Mouse (Mus musculus): Measurements from ENCODE around the gene Ankrd35.
"Not testable (repeated sequence)": the region's sequence is repeated elsewhere in the genome, so short reads cannot be mapped to it uniquely, and the experiment has no call there.

The Ankrd35 gene

DNA sequence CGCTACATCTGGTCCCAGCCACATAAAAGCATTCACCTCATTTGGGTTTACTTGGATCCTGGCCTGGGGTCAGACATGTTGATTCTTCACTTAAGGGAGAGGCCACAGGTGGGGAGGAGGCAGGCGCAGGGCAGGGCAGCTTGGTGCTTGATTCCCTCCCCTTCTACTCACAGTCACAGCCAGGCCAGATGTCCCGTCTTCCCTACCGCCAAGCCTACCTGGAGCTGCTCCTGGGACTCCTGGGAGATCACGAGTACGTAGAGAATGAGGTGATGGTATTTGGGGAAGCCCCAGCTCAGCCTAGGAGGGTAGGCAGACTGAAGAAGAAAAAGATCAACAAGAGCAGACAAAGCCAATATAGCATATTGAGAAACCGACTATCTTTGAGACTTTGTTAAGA, 37.1 kb downstream of the Ankrd35 start:
- no peak for DNase-seq (ENCODE audit: low spot score)

DNA sequence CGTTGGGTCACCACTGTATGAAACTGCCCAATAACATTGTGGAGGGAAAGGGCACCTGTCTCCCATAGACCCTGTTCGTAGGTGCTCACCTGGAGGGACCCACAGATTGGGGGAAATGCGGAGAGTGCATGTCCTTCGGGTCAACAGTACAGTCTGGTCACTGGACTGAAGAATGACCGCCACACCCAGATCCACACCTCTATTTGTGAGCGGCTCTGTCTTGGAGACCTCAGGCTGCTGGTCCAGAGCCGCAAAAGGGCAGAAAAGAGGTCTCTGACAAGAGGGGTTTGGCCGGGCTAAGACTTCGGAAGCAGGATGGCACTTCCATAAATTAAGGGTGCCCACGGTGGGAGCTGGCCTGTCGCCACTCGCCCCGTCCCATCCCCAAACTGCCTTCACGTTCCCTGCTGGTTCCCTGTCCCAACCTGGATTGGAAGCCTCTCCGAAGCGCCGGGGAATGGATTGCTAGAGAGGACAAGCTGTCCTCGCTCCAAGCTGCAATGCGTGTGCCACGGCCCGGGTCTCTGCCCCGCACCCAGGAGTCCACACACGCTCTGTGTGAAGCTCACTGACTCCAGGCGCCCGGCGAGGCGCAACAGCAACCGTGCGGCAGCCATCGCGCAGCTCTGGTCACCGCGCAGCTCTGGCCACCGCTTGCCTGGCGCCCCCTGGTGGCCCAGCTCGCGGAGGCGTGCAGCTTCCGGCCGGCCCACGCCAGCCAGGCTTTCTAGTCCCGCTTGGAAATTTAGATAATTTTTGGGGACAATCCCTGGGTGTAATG, 38.2 kb downstream of the Ankrd35 start, which contains the start of gene Nudt17:
TSS of gene Nudt17 (minus strand) at position 660 of the 781 bp plus-strand sequence.
- DNase-seq (ENCODE audit: low spot score): peak; percentile 81

DNA sequence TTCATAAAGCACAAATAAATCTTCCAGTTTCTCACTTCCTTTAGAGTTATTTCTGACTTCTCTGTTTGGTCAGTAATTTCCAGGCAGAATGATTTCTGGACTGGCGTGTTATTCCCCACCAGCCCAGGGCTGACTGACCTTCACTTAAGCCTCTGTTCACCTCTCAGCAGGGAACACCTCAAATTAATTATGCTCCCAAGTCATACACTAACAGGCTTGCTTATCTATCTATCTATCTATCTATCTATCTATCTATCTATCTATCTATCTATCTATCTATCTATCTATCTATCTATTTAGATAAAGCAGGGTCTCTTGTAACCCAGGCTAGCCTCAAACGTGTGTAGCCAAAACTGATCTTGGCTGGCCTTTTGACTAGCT, 38.7 kb downstream of the Ankrd35 start:
- DNase-seq (ENCODE audit: low spot score): no peak

- no peak for DNase-seq (ENCODE audit: low spot score)
Observed at GRCm38 (mm10) chr3:96714286-96714685, 44.4 kb downstream of the Ankrd35 start.

DNA sequence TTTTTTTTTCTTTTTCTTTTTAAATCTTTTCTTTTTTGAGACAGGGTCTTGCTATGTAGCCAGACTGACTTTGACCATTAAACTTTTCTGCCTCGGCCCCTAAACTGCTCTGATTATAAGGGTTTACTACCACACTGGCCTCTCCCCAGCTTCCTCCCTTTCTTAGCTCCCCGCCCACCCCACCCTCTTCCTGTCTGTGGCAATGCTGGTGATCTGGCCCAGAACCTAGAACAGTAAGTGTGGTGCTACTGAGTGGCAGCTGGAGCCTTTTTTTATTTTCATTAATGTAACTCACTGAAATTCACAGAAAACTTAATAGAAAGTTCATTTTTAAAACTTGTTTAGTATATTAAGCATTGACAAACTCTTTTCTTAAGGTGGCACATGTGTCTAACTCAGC, 45.9 kb downstream of the Ankrd35 start:
- DNase-seq (ENCODE audit: low spot score): no peak

- DNase-seq (ENCODE audit: low spot score): no peak
Observed at GRCm38 (mm10) chr3:96719173-96719572, 49.2 kb downstream of the Ankrd35 start.

GRCm38 (mm10) chr3:96727343-96727827, 57.5 kb downstream of the Ankrd35 start, which contains the start of the genes Polr3c and Rnf115:
Polr3c (minus strand) TSS chr3:96727628.
Rnf115 (plus strand) TSS chr3:96727664.
- DNase-seq (ENCODE audit: low spot score): peak; percentile 96

- DNase-seq (ENCODE audit: low spot score): peak; percentile 63
Observed at GRCm38 (mm10) chr3:96727828-96728633, 58.1 kb downstream of the Ankrd35 start.

GRCm38 (mm10) chr3:96728634-96729402, 58.9 kb downstream of the Ankrd35 start:
- DNase-seq (ENCODE audit: low spot score): peak; percentile 43

DNA sequence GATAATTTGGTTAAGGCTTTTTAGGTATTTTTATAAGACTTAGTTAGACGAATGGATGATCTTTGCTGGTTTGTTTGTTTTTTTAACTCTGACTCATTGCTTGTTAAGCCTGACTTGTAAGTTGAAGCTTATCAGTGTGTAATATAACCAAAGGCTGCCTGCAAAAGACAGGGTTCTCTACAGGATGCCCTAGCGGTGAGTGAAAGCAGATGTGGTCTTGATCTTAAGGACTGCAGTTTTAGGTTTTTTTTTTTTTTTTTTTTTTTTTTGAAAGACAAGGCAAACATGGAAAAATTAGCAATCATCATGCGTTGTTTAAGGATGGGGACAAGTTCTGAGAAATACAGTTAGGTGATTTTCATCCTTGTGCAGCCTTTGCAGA, 59.5 kb downstream of the Ankrd35 start:
- DNase-seq (ENCODE audit: low spot score): peak; percentile 48

GRCm38 (mm10) chr3:96730785-96731184, 60.9 kb downstream of the Ankrd35 start:
- DNase-seq (ENCODE audit: low spot score): no peak

DNA sequence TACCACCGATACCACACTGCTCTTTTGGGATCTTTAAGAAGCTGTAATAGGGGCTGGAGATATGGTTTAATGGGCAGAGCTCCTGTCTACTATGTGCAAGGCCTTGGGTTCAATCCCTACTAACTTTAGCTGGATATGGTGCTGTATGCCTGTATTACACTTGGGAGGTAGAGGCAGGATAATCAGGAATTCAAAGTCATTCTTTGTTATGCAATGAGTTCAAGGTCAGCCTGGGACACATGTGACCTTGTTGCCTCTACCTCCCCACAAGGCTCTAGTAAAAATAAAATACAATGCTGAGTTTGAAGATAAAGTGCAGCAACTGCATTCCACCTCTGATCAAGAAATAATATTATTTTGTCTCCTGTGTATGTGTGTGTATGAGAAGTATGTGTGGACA, 64.1 kb downstream of the Ankrd35 start:
- no peak for DNase-seq (ENCODE audit: low spot score)

GRCm38 (mm10) chr3:96735200-96735599, 65.3 kb downstream of the Ankrd35 start:
- no peak for DNase-seq (ENCODE audit: low spot score)

- DNase-seq (ENCODE audit: low spot score): no peak
Observed at GRCm38 (mm10) chr3:96737013-96737740, 67.2 kb downstream of the Ankrd35 start.

- DNase-seq (ENCODE audit: low spot score): peak; percentile 65
Observed at GRCm38 (mm10) chr3:96737995-96738394, 68.1 kb downstream of the Ankrd35 start.

- DNase-seq (ENCODE audit: low spot score): not testable (repeated sequence)
Observed at GRCm38 (mm10) chr3:96740279-96740678, 70.3 kb downstream of the Ankrd35 start.

Measured in adipocyte (in vitro differentiated cells).